Mouse (Mus musculus) limb, embryonic 11.5 days (tissue): ENCODE results near the gene Abcg5. TPM values are rescaled to one million over a fixed set of nuclear protein-coding genes. Genes with fewer than 3 reads are reported as not detected.

Source experiments
- ATAC-seq: fragments of 200-750 bp; cut with Nextera tagmentation; 2 replicates; pipeline ENCODE4 v1.8.0; 2017; ENCODE audit warnings: low read depth; ENCODE audit not compliant: insufficient number of reproducible peaks, low FRiP score, low TSS enrichment
- DNase-seq: peaks from one replicate; pipeline ENCODE4 v3.0.0-alpha.2; 2015; ENCODE audit warnings: low spot score
- H3K27ac ChIP-seq: fragments of 300-500 bp; sonication (generic); replicated peaks from 2 replicates; pipeline ENCODE4 v1.5.1; 2014; ENCODE audit warnings: low read depth, mild to moderate bottlenecking, low read length
- H3K27me3 ChIP-seq: fragments of 300-500 bp; sonication (generic); 2 replicates; pipeline ENCODE4 v1.6.1; 2014; ENCODE audit warnings: mild to moderate bottlenecking, low read length, mixed read lengths; ENCODE audit not compliant: control insufficient read depth, insufficient read depth
- H3K36me3 ChIP-seq: fragments of 300-500 bp; sonication (generic); 2 replicates; pipeline ENCODE4 v1.6.1; 2014; ENCODE audit warnings: mild to moderate bottlenecking, low read length, moderate library complexity, mixed read lengths; ENCODE audit not compliant: control insufficient read depth, insufficient read depth
- H3K4me1 ChIP-seq: fragments of 300-500 bp; sonication (generic); 2 replicates; pipeline ENCODE4 v1.6.1; 2014; ENCODE audit warnings: low read length, mixed read lengths; ENCODE audit not compliant: control insufficient read depth, insufficient read depth
- H3K4me2 ChIP-seq: fragments of 300-500 bp; sonication (generic); 2 replicates; pipeline ENCODE4 v1.6.1; 2014; ENCODE audit warnings: low read depth, mild to moderate bottlenecking, moderate library complexity; ENCODE audit not compliant: severe bottlenecking
- H3K4me3 ChIP-seq: fragments of 300-500 bp; sonication (generic); 2 replicates; pipeline ENCODE4 v1.5.1; 2014; ENCODE audit warnings: low read depth, low read length
- H3K9ac ChIP-seq: fragments of 300-500 bp; sonication (generic); 2 replicates; pipeline ENCODE4 v1.6.1; 2014; ENCODE audit warnings: mild to moderate bottlenecking, low read length
- H3K9me3 ChIP-seq: fragments of 300-500 bp; sonication (generic); 2 replicates; pipeline ENCODE4 v1.6.1; 2016; ENCODE audit warnings: low read length; ENCODE audit not compliant: control insufficient read depth
- WGBS: fragments of 180-500 bp; shearing (Covaris S2); extraction: QIAGEN DNeasy Blood & Tissue Kit; methylation state at CpG from one replicate; pipeline ENCODE4 v1.1.7; 2014; 5-methylcytosine and 5-hydroxymethylcytosine counted together
- polyA plus RNA-seq: library from polyadenylated mRNA; unstranded; fragments of >200 nt; fragmentation: Nextera tagmentation; extraction: Ambion mirVana; gene quantifications from 2 replicates; pipeline ENCODE4 v1.2.1, GENCODE M21; 2014

The Abcg5 gene
- polyA plus RNA-seq, 1 experiment from 2014 or later, result 0.96 TPM

GRCm38 (mm10) chr17:84611971-84612370 is 70.8 kb downstream of the Abcg5 start:
- no peak for ATAC-seq
- H3K27ac ChIP-seq, result no peak overlapping the region
- 32% methylated on average over 7 of the region's 7 CpGs for WGBS

GRCm38 (mm10) chr17:84611500-84611899 is 71.3 kb downstream of the Abcg5 start:
- no peak overlapping the region for H3K9ac ChIP-seq
- H3K27me3 ChIP-seq, result no peaks in the 10 kb centered on the region
- H3K36me3 ChIP-seq, result peaks cover 3% of the 10 kb centered on the region
- H3K4me3 ChIP-seq, result no peak overlapping the region
- H3K27ac ChIP-seq, result no peak overlapping the region
- no peaks in the 10 kb centered on the region for H3K9me3 ChIP-seq
- peaks cover 4% of the 10 kb centered on the region for H3K4me1 ChIP-seq
- DNase-seq (no peak), ATAC-seq (no peak)
- 79% methylated on average over 9 of the region's 9 CpGs for WGBS
- H3K4me2 ChIP-seq, result no peak overlapping the region

More at GRCm38 (mm10) chr17:84611971-84612370, 70.8 kb downstream of the Abcg5 start:
- Histone ChIP-seq H3K9ac (no peak overlapping the region), H3K4me1 (peaks cover 4% of the 10 kb centered on the region), H3K36me3 (peaks cover 3% of the 10 kb centered on the region), H3K4me3 (no peak overlapping the region), H3K27me3 (no peaks in the 10 kb centered on the region), H3K4me2 (no peak overlapping the region), H3K9me3 (no peaks in the 10 kb centered on the region)
- DNase-seq, result no peak

GRCm38 (mm10) chr17:84608606-84609005 is 74.2 kb downstream of the Abcg5 start:
- ATAC-seq (no peak), DNase-seq (no peak)
- Histone ChIP-seq H3K4me2 (no peak overlapping the region), H3K27ac (no peak overlapping the region), H3K4me1 (peaks cover 4% of the 10 kb centered on the region), H3K27me3 (no peaks in the 10 kb centered on the region), H3K9ac (no peak overlapping the region), H3K36me3 (peaks cover 2% of the 10 kb centered on the region; the same call in 1 of the 2 replicates), H3K4me3 (no peak overlapping the region), H3K9me3 (no peaks in the 10 kb centered on the region)
- WGBS, result 70% methylated on average over 4 of the region's 4 CpGs

Other genes starting within 250 kb of the Abcg5 start
- gene Thada, start 216.8 kb downstream of the Abcg5 start, polyA plus RNA-seq, result 12.6 and 12.8 TPM in 2 replicates
- gene Plekhh2, start 171.1 kb downstream of the Abcg5 start, polyA plus RNA-seq, result 5.7 and 6.4 TPM in 2 replicates
- gene Dync2li1, start 56.5 kb downstream of the Abcg5 start, polyA plus RNA-seq, result 40.0 and 42.0 TPM in 2 replicates
- gene Abcg8, start 6.7 kb downstream of the Abcg5 start, polyA plus RNA-seq, result 0.07 and 0.09 TPM in 2 replicates
- 59.0 and 60.8 TPM in 2 replicates for gene Lrpprc, start 107.8 kb upstream of the Abcg5 start, polyA plus RNA-seq